Mouse (Mus musculus) embryonic stem cell, embryonic (primary cell): ENCODE data around the gene Uts2r.

ENCODE experiments used
- CTCF ChIA-PET, 4 experiments: fragments of 300-600 bp in 2 of 4; fragments of 350-600 bp in 2 of 4; sonication (Branson Sonifier 250); formaldehyde crosslinking; loops; one replicate each; lab custom pipeline; 2022; ENCODE audit warnings: inconsistent platforms in 2 of 4; lab: Charles Lee
- POLR2A ChIA-PET, 4 experiments: fragments of 300-600 bp in 2 of 4; fragments of 350-600 bp in 2 of 4; sonication (Branson Sonifier 250); formaldehyde crosslinking; loops; one replicate each; lab custom pipeline; 2022; ENCODE audit warnings: antibody characterized with exemption in 4 of 4, inconsistent platforms in 1 of 4; lab: Charles Lee

Uts2r gene

GRCm38 (mm10) chr11:121143325-121144015 is 16.6 kb upstream of the Uts2r start:
- CTCF ChIA-PET, result interaction anchor here in 1 of 4 experiments (1.1 kb wide), 1 partner anchor 17 kb away, joined by 6 read pairs; no protein-coding TSS in a partner anchor
- POLR2A ChIA-PET, result interaction anchor here in 2 of 4 experiments (1.6 to 6.1 kb wide), 3 partner anchors 12 to 499 kb away, joined by 3 to 82 read pairs (median 7); partner anchors contain the start of gene Pycr1 (in 1 of the 2)

- ChIA-PET POLR2A (interaction anchor here (0.6 to 6.1 kb wide), 141 partner anchors 8 to 1203 kb away, joined by 3 to 82 read pairs (median 5); partner anchors contain the start of genes Cybc1 (in 3 of the 4), Tex19.2 (in 3 of the 4), B3gntl1 (in 2 of the 4) and Csnk1d (in 2 of the 4)), CTCF (interaction anchor here (0.5 to 1.5 kb wide), 16 partner anchors 9 to 440 kb away, joined by 3 to 8 read pairs (median 4); partner anchors contain the start of genes Cybc1 (in 1 of the 4) and Narf (in 1 of the 4))
These were observed 14.2 kb upstream of the Uts2r start, which contains the start of gene Tex19.1 for GRCm38 (mm10) chr11:121145865-121146264. Tex19.1 (plus strand) TSS chr11:121146143.

GRCm38 (mm10) chr11:121148193-121148592 is 11.9 kb upstream of the Uts2r start:
- POLR2A ChIA-PET, result interaction anchor here (0.5 to 6.1 kb wide), 29 partner anchors 7 to 576 kb away, joined by 3 to 82 read pairs (median 12); partner anchors contain the start of genes Tex19.2 (in 2 of the 4), Uts2r (in 2 of the 4), Ccdc57 (in 1 of the 4) and Csnk1d (in 1 of the 4)
- CTCF ChIA-PET, result interaction anchor here in 2 of 4 experiments (0.7 to 1.5 kb wide), 2 partner anchors 28 to 56 kb away, joined by 3 read pairs; partner anchors contain the start of gene Hexdc (in 1 of the 2)

GRCm38 (mm10) chr11:121154203-121154602 is 5.9 kb upstream of the Uts2r start:
- ChIA-PET CTCF (interaction anchor here in 3 of 4 experiments (0.5 to 1.5 kb wide), 6 partner anchors 8 to 298 kb away, joined by 3 to 8 read pairs (median 3); partner anchors contain the start of genes Tex19.1 (in 2 of the 3) and Wdr45b (in 1 of the 3)), POLR2A (interaction anchor here (0.6 to 5.7 kb wide), 10 partner anchors 8 to 197 kb away, joined by 3 to 82 read pairs (median 8); partner anchors contain the start of gene Tex19.1 (in 4 of the 4))

- POLR2A ChIA-PET, result interaction anchor here in 3 of 4 experiments (0.8 to 5.7 kb wide), 13 partner anchors 8 to 304 kb away, joined by 3 to 82 read pairs (median 3); partner anchors contain the start of genes Tex19.1 (in 3 of the 3), Cybc1 (in 1 of the 3), Foxk2 (in 1 of the 3) and Narf (in 1 of the 3)
- CTCF ChIA-PET, result interaction anchor here in 3 of 4 experiments (0.6 to 3.4 kb wide), 6 partner anchors 11 to 206 kb away, joined by 3 to 12 read pairs (median 3); partner anchors contain the start of gene Tex19.1 (in 1 of the 3)
These were observed 3.6 kb upstream of the Uts2r start for GRCm38 (mm10) chr11:121156411-121156891.

- POLR2A ChIA-PET, result interaction anchor here in 3 of 4 experiments (0.6 to 3.8 kb wide), 8 partner anchors 9 to 950 kb away, joined by 3 to 24 read pairs (median 3); partner anchors contain the start of gene Tex19.1 (in 3 of the 3)
These were observed 720 bp downstream of the Uts2r start for GRCm38 (mm10) chr11:121160636-121161346.

GRCm38 (mm10) chr11:121163751-121164150 is 3.7 kb downstream of the Uts2r start:
- POLR2A ChIA-PET, result interaction anchor here in 2 of 4 experiments (0.9 to 3.2 kb wide), 2 partner anchors 17 kb away, joined by 3 to 9 read pairs; partner anchors contain the start of gene Tex19.1 (in 2 of the 2)
- CTCF ChIA-PET, result interaction anchor here in 2 of 4 experiments (0.9 to 2.8 kb wide), 2 partner anchors 11 to 12 kb away, joined by 3 to 14 read pairs; no protein-coding TSS in a partner anchor

More at GRCm38 (mm10) chr11:121160636-121161346, 720 bp downstream of the Uts2r start:
- CTCF ChIA-PET, result interaction anchor here in 2 of 4 experiments (1.3 to 2.1 kb wide), 2 partner anchors 15 to 16 kb away, joined by 3 to 8 read pairs; no protein-coding TSS in a partner anchor

GRCm38 (mm10) chr11:121173203-121173602 is 13.1 kb downstream of the Uts2r start:
- ChIA-PET POLR2A (interaction anchor here in 2 of 4 experiments (0.6 to 1.3 kb wide), 3 partner anchors 14 to 206 kb away, joined by 3 read pairs; no protein-coding TSS in a partner anchor), CTCF (interaction anchor here in 2 of 4 experiments (0.9 to 1.0 kb wide), 2 partner anchors 19 to 27 kb away, joined by 3 read pairs; partner anchors contain the start of gene Tex19.1 (in 1 of the 2))

GRCm38 (mm10) chr11:121174234-121174633 is 14.2 kb downstream of the Uts2r start:
- POLR2A ChIA-PET, result interaction anchor here in 2 of 4 experiments (1.0 to 2.1 kb wide), 4 partner anchors 13 to 62 kb away, joined by 3 to 6 read pairs (median 4); partner anchors contain the start of genes Narf (in 1 of the 2) and Tex19.1 (in 1 of the 2)
- CTCF ChIA-PET, result interaction anchor here in 2 of 4 experiments (1.0 to 2.9 kb wide), 2 partner anchors 9 to 28 kb away, joined by 3 to 14 read pairs; partner anchors contain the start of gene Tex19.1 (in 1 of the 2)

GRCm38 (mm10) chr11:121176285-121177270 is 16.5 kb downstream of the Uts2r start:
- CTCF ChIA-PET, result interaction anchor here (0.5 to 2.9 kb wide), 62 partner anchors 9 to 1311 kb away, joined by 3 to 19 read pairs (median 4); partner anchors contain the start of genes Hexdc (in 3 of the 4), Narf (in 2 of the 4), Ogfod3 (in 2 of the 4) and Cybc1 (in 1 of the 4)
- POLR2A ChIA-PET, result interaction anchor here in 3 of 4 experiments (0.6 to 3.6 kb wide), 18 partner anchors 8 to 525 kb away, joined by 3 to 30 read pairs (median 3); partner anchors contain the start of genes Tex19.1 (in 3 of the 3), Hexdc (in 1 of the 3), Metrnl (in 1 of the 3) and Narf (in 1 of the 3)

GRCm38 (mm10) chr11:121189681-121190080 is 29.6 kb downstream of the Uts2r start:
- CTCF ChIA-PET, result interaction anchor here in 1 of 4 experiments (1.0 kb wide), 1 partner anchor 14 kb away, joined by 3 read pairs; no protein-coding TSS in a partner anchor
- POLR2A ChIA-PET, result interaction anchor here in 2 of 4 experiments (1.7 to 1.8 kb wide), 2 partner anchors 44 kb away, joined by 4 to 9 read pairs; partner anchors contain the start of gene Tex19.1 (in 2 of the 2)

GRCm38 (mm10) chr11:121192742-121193141 is 32.7 kb downstream of the Uts2r start:
- CTCF ChIA-PET, result interaction anchor here in 1 of 4 experiments (0.5 to 1.0 kb wide), 4 partner anchors 16 to 680 kb away, joined by 3 to 4 read pairs (median 3); no protein-coding TSS in a partner anchor
- POLR2A ChIA-PET, result interaction anchor here in 2 of 4 experiments (0.9 to 1.0 kb wide), 2 partner anchors 11 to 47 kb away, joined by 3 to 5 read pairs; partner anchors contain the start of genes Hexdc (in 1 of the 2) and Tex19.1 (in 1 of the 2)

- POLR2A ChIA-PET, result interaction anchor here in 1 of 4 experiments (1.0 kb wide), 1 partner anchor 10 kb away, joined by 3 read pairs; no protein-coding TSS in a partner anchor
- CTCF ChIA-PET, result interaction anchor here in 1 of 4 experiments (0.9 kb wide), 1 partner anchor 17 kb away, joined by 3 read pairs; no protein-coding TSS in a partner anchor
These were observed 33.3 kb downstream of the Uts2r start for GRCm38 (mm10) chr11:121193415-121193814.

GRCm38 (mm10) chr11:121198622-121199021 is 38.6 kb downstream of the Uts2r start:
- ChIA-PET POLR2A (interaction anchor here in 1 of 4 experiments (1.4 kb wide), 1 partner anchor 50 kb away, joined by 3 read pairs; no protein-coding TSS in a partner anchor), CTCF (no interaction called here)

- POLR2A ChIA-PET, result no interaction called here
- CTCF ChIA-PET, result no interaction called here
These were observed 39.8 kb downstream of the Uts2r start for GRCm38 (mm10) chr11:121199851-121200250.
